Mouse (Mus musculus): ENCODE data around the gene Tubgcp6. TPM values are rescaled to one million over a fixed set of nuclear protein-coding genes. Genes with fewer than 3 reads are reported as not detected.

The Tubgcp6 gene
- polyA plus RNA-seq, 1 experiment from 2014 or later = 3.3 TPM

- no peak overlapping the region for H3K4me3 ChIP-seq (ENCODE audit: low read depth, low read length)
- H3K27ac ChIP-seq (ENCODE audit: low read depth) = no peak overlapping the region
- WGBS (ENCODE audit: insufficient replicate concordance) = 75% methylated on average over 5 of the region's 5 CpGs
- no peaks in the 10 kb centered on the region for H3K27me3 ChIP-seq (ENCODE audit: insufficient read depth, low read length)
- no peak overlapping the region for H3K4me2 ChIP-seq (ENCODE audit: low read depth, low read length)
- no peaks in the 10 kb centered on the region for H3K9me3 ChIP-seq (ENCODE audit: low read length)
- DNase-seq = no peak
- no peak for ATAC-seq
- H3K4me1 ChIP-seq (ENCODE audit: insufficient read depth) = no peaks in the 10 kb centered on the region
- H3K9ac ChIP-seq (replicated peaks) = no peak overlapping the region
- H3K36me3 ChIP-seq (replicated peaks; ENCODE audit: insufficient read depth, low read length) = peaks cover 86% of the 10 kb centered on the region
- no peak for TF ChIP-seq EP300 (IDR thresholded peaks at IDR 0.05; ENCODE audit: low read depth)
- no peak for TF ChIP-seq CTCF (IDR thresholded peaks at IDR 0.05; ENCODE audit: low read depth)
Observed at GRCm38 (mm10) chr15:89102646-89103045, 20.3 kb downstream of the Tubgcp6 start.

GRCm38 (mm10) chr15:89100823-89101222 lies 22.1 kb downstream of the Tubgcp6 start:
- no peak overlapping the region for H3K4me3 ChIP-seq (ENCODE audit: low read depth, low read length)

GRCm38 (mm10) chr15:89098616-89099015 lies 24.3 kb downstream of the Tubgcp6 start:
- H3K4me3 ChIP-seq (ENCODE audit: low read depth, low read length) = no peak overlapping the region
- 84% methylated on average over 7 of the region's 7 CpGs for WGBS (ENCODE audit: insufficient replicate concordance)
- DNase-seq = no peak
- ATAC-seq = no peak
- H3K9me3 ChIP-seq (ENCODE audit: low read length) = no peaks in the 10 kb centered on the region
- H3K27ac ChIP-seq (ENCODE audit: low read depth) = 0 out of 2 replicates have a peak overlapping the region, but pooled peaks have one; percentile 22
- H3K9ac ChIP-seq (replicated peaks) = no peak overlapping the region
- H3K4me2 ChIP-seq (ENCODE audit: low read depth, low read length) = no peak overlapping the region
- TF ChIP-seq CTCF (IDR thresholded peaks at IDR 0.05; ENCODE audit: low read depth) = no peak
- TF ChIP-seq EP300 (IDR thresholded peaks at IDR 0.05; ENCODE audit: low read depth) = no peak
- H3K27me3 ChIP-seq (ENCODE audit: insufficient read depth, low read length) = no peaks in the 10 kb centered on the region
- H3K36me3 ChIP-seq (replicated peaks; ENCODE audit: insufficient read depth, low read length) = peaks cover 92% of the 10 kb centered on the region
- no peaks in the 10 kb centered on the region for H3K4me1 ChIP-seq (ENCODE audit: insufficient read depth)

More at GRCm38 (mm10) chr15:89100823-89101222, 22.1 kb downstream of the Tubgcp6 start:
- DNase-seq (no peak), ATAC-seq (peak; percentile 16)
- Histone ChIP-seq H3K9me3 (ENCODE audit: low read length) (no peaks in the 10 kb centered on the region), H3K36me3 (replicated peaks; ENCODE audit: insufficient read depth, low read length) (peaks cover 89% of the 10 kb centered on the region), H3K9ac (replicated peaks) (no peak overlapping the region), H3K27me3 (ENCODE audit: insufficient read depth, low read length) (no peaks in the 10 kb centered on the region), H3K4me1 (ENCODE audit: insufficient read depth) (no peaks in the 10 kb centered on the region), H3K27ac (ENCODE audit: low read depth) (no peak overlapping the region), H3K4me2 (ENCODE audit: low read depth, low read length) (no peak overlapping the region)
- 90% methylated on average over 12 of the region's 12 CpGs for WGBS (ENCODE audit: insufficient replicate concordance)
- no peak for TF ChIP-seq EP300 (IDR thresholded peaks at IDR 0.05; ENCODE audit: low read depth)

GRCm38 (mm10) chr15:89097450-89097849 lies 25.5 kb downstream of the Tubgcp6 start:
- Histone ChIP-seq H3K27me3 (ENCODE audit: insufficient read depth, low read length) (no peaks in the 10 kb centered on the region), H3K27ac (ENCODE audit: low read depth) (no peak overlapping the region), H3K9ac (replicated peaks) (no peak overlapping the region), H3K4me2 (ENCODE audit: low read depth, low read length) (no peak overlapping the region), H3K4me3 (ENCODE audit: low read depth, low read length) (no peak overlapping the region), H3K4me1 (ENCODE audit: insufficient read depth) (no peaks in the 10 kb centered on the region), H3K36me3 (replicated peaks; ENCODE audit: insufficient read depth, low read length) (peaks cover 89% of the 10 kb centered on the region), H3K9me3 (ENCODE audit: low read length) (no peaks in the 10 kb centered on the region)
- ATAC-seq (no peak), DNase-seq (no peak)
- TF ChIP-seq CTCF (IDR thresholded peaks at IDR 0.05; ENCODE audit: low read depth) (no peak), EP300 (IDR thresholded peaks at IDR 0.05; ENCODE audit: low read depth) (no peak)
- 90% methylated on average over 5 of the region's 5 CpGs for WGBS (ENCODE audit: insufficient replicate concordance)

GRCm38 (mm10) chr15:89092181-89092580 lies 30.7 kb downstream of the Tubgcp6 start:
- DNase-seq = no peak
- ATAC-seq = no peak
- H3K4me1 ChIP-seq (ENCODE audit: insufficient read depth) = peaks cover 30% of the 10 kb centered on the region
- no peaks in the 10 kb centered on the region for H3K9me3 ChIP-seq (ENCODE audit: low read length)
- 85% methylated on average over 5 of the region's 5 CpGs for WGBS (ENCODE audit: insufficient replicate concordance)
- H3K27me3 ChIP-seq (ENCODE audit: insufficient read depth, low read length) = no peaks in the 10 kb centered on the region
- H3K9ac ChIP-seq (replicated peaks) = no peak overlapping the region
- H3K4me2 ChIP-seq (ENCODE audit: low read depth, low read length) = no peak overlapping the region
- H3K4me3 ChIP-seq (ENCODE audit: low read depth, low read length) = no peak overlapping the region
- peaks cover 42% of the 10 kb centered on the region for H3K36me3 ChIP-seq (replicated peaks; ENCODE audit: insufficient read depth, low read length)
- no peak overlapping the region for H3K27ac ChIP-seq (ENCODE audit: low read depth)
- TF ChIP-seq EP300 (IDR thresholded peaks at IDR 0.05; ENCODE audit: low read depth) (no peak), CTCF (IDR thresholded peaks at IDR 0.05; ENCODE audit: low read depth) (no peak)

- Histone ChIP-seq H3K4me3 (ENCODE audit: low read depth, low read length) (no peak overlapping the region), H3K4me2 (ENCODE audit: low read depth, low read length) (peak overlapping the region; percentile 88), H3K9ac (replicated peaks) (0 out of 2 replicates have a peak overlapping the region, but pooled peaks have one; percentile 2), H3K36me3 (replicated peaks; ENCODE audit: insufficient read depth, low read length) (peaks cover 42% of the 10 kb centered on the region), H3K4me1 (ENCODE audit: insufficient read depth) (peaks cover 30% of the 10 kb centered on the region), H3K27ac (ENCODE audit: low read depth) (peak overlapping the region; percentile 96), H3K27me3 (ENCODE audit: insufficient read depth, low read length) (no peaks in the 10 kb centered on the region), H3K9me3 (ENCODE audit: low read length) (no peaks in the 10 kb centered on the region)
- ATAC-seq (no peak), DNase-seq (no peak)
- TF ChIP-seq EP300 (IDR thresholded peaks at IDR 0.05; ENCODE audit: low read depth) (no peak), CTCF (IDR thresholded peaks at IDR 0.05; ENCODE audit: low read depth) (no peak)
- 84% methylated on average over 4 of the region's 4 CpGs for WGBS (ENCODE audit: insufficient replicate concordance)
Observed at GRCm38 (mm10) chr15:89090662-89091061, 32.2 kb downstream of the Tubgcp6 start.
